Mouse (Mus musculus): Measurements from ENCODE around the gene Ltv1.
"Not testable (repeated sequence)": the region's sequence is repeated elsewhere in the genome, so short reads cannot be mapped to it uniquely, and the experiment has no call there.

Gene Ltv1

GRCm38 (mm10) chr10:13209930-13210637, 17.1 kb upstream of the Ltv1 start:
- Histone ChIP-seq H3K36me3 (ENCODE audit: control insufficient read depth, insufficient read depth, low read length, poor library complexity, severe bottlenecking) (no peaks in the 10 kb centered on the region), H3K27me3 (ENCODE audit: control insufficient read depth, insufficient read depth, low read length, poor library complexity, severe bottlenecking) (no peaks in the 10 kb centered on the region)
- DNase-seq (ENCODE audit: low read depth, low spot score): no peak

- Histone ChIP-seq H3K36me3 (ENCODE audit: control insufficient read depth, insufficient read depth, low read length, poor library complexity, severe bottlenecking) (no peaks in the 10 kb centered on the region), H3K27me3 (ENCODE audit: control insufficient read depth, insufficient read depth, low read length, poor library complexity, severe bottlenecking) (no peaks in the 10 kb centered on the region)
- no peak for DNase-seq (ENCODE audit: low read depth, low spot score)
Measured at GRCm38 (mm10) chr10:13209506-13209905, 16.5 kb upstream of the Ltv1 start.

- DNase-seq (ENCODE audit: low read depth, low spot score): no peak
- Histone ChIP-seq H3K36me3 (ENCODE audit: control insufficient read depth, insufficient read depth, low read length, poor library complexity, severe bottlenecking) (no peaks in the 10 kb centered on the region), H3K27me3 (ENCODE audit: control insufficient read depth, insufficient read depth, low read length, poor library complexity, severe bottlenecking) (no peaks in the 10 kb centered on the region)
Measured at GRCm38 (mm10) chr10:13209061-13209460, 16.1 kb upstream of the Ltv1 start.

GRCm38 (mm10) chr10:13201741-13202293, 8.8 kb upstream of the Ltv1 start:
- H3K27me3 ChIP-seq (ENCODE audit: control insufficient read depth, insufficient read depth, low read length, poor library complexity, severe bottlenecking): no peaks in the 10 kb centered on the region
- H3K36me3 ChIP-seq (ENCODE audit: control insufficient read depth, insufficient read depth, low read length, poor library complexity, severe bottlenecking): no peaks in the 10 kb centered on the region
- DNase-seq (ENCODE audit: low read depth, low spot score): no peak

GRCm38 (mm10) chr10:13200862-13201261, 7.9 kb upstream of the Ltv1 start:
- no peaks in the 10 kb centered on the region for H3K36me3 ChIP-seq (ENCODE audit: control insufficient read depth, insufficient read depth, low read length, poor library complexity, severe bottlenecking)
- no peaks in the 10 kb centered on the region for H3K27me3 ChIP-seq (ENCODE audit: control insufficient read depth, insufficient read depth, low read length, poor library complexity, severe bottlenecking)
- no peak for DNase-seq (ENCODE audit: low read depth, low spot score)

GRCm38 (mm10) chr10:13199234-13199633, 6.3 kb upstream of the Ltv1 start:
- Histone ChIP-seq H3K36me3 (ENCODE audit: control insufficient read depth, insufficient read depth, low read length, poor library complexity, severe bottlenecking) (no peaks in the 10 kb centered on the region), H3K27me3 (ENCODE audit: control insufficient read depth, insufficient read depth, low read length, poor library complexity, severe bottlenecking) (no peaks in the 10 kb centered on the region)
- DNase-seq (ENCODE audit: low read depth, low spot score): no peak

GRCm38 (mm10) chr10:13196872-13197507, 4.0 kb upstream of the Ltv1 start:
- no peak for DNase-seq (ENCODE audit: low read depth, low spot score)
- Histone ChIP-seq H3K27me3 (ENCODE audit: control insufficient read depth, insufficient read depth, low read length, poor library complexity, severe bottlenecking) (no peaks in the 10 kb centered on the region), H3K36me3 (ENCODE audit: control insufficient read depth, insufficient read depth, low read length, poor library complexity, severe bottlenecking) (no peaks in the 10 kb centered on the region)

GRCm38 (mm10) chr10:13193496-13193895, 528 bp upstream of the Ltv1 start:
- DNase-seq (ENCODE audit: low read depth, low spot score): not testable (repeated sequence)

GRCm38 (mm10) chr10:13189881-13190280, 3.1 kb downstream of the Ltv1 start:
- H3K27me3 ChIP-seq (ENCODE audit: control insufficient read depth, insufficient read depth, low read length, poor library complexity, severe bottlenecking): no peaks in the 10 kb centered on the region
- no peak for DNase-seq (ENCODE audit: low read depth, low spot score)
- H3K36me3 ChIP-seq (ENCODE audit: control insufficient read depth, insufficient read depth, low read length, poor library complexity, severe bottlenecking): peaks cover 1% of the 10 kb centered on the region; the same call in 1 of the 2 replicates

More at GRCm38 (mm10) chr10:13193496-13193895, 528 bp upstream of the Ltv1 start:
- H3K27me3 ChIP-seq (ENCODE audit: control insufficient read depth, insufficient read depth, low read length, poor library complexity, severe bottlenecking); H3K36me3 ChIP-seq (ENCODE audit: control insufficient read depth, insufficient read depth, low read length, poor library complexity, severe bottlenecking): not testable (repeated sequence)

- peaks cover 12% of the 10 kb centered on the region for H3K36me3 ChIP-seq (ENCODE audit: control insufficient read depth, insufficient read depth, low read length, poor library complexity, severe bottlenecking)
- no peak for DNase-seq (ENCODE audit: low read depth, low spot score)
- H3K27me3 ChIP-seq (ENCODE audit: control insufficient read depth, insufficient read depth, low read length, poor library complexity, severe bottlenecking): no peaks in the 10 kb centered on the region
Measured at GRCm38 (mm10) chr10:13186754-13187153, 6.2 kb downstream of the Ltv1 start.

- no peaks in the 10 kb centered on the region for H3K27me3 ChIP-seq (ENCODE audit: control insufficient read depth, insufficient read depth, low read length, poor library complexity, severe bottlenecking)
- H3K36me3 ChIP-seq (ENCODE audit: control insufficient read depth, insufficient read depth, low read length, poor library complexity, severe bottlenecking): peaks cover 18% of the 10 kb centered on the region
- peak; percentile 69 for DNase-seq (ENCODE audit: low read depth, low spot score)
Measured at GRCm38 (mm10) chr10:13184170-13184766, 8.7 kb downstream of the Ltv1 start.

GRCm38 (mm10) chr10:13180211-13180610, 12.8 kb downstream of the Ltv1 start:
- Histone ChIP-seq H3K27me3 (ENCODE audit: control insufficient read depth, insufficient read depth, low read length, poor library complexity, severe bottlenecking) (no peaks in the 10 kb centered on the region), H3K36me3 (ENCODE audit: control insufficient read depth, insufficient read depth, low read length, poor library complexity, severe bottlenecking) (peaks cover 20% of the 10 kb centered on the region)
- no peak for DNase-seq (ENCODE audit: low read depth, low spot score)

- DNase-seq (ENCODE audit: low read depth, low spot score): no peak
- Histone ChIP-seq H3K27me3 (ENCODE audit: control insufficient read depth, insufficient read depth, low read length, poor library complexity, severe bottlenecking) (no peaks in the 10 kb centered on the region), H3K36me3 (ENCODE audit: control insufficient read depth, insufficient read depth, low read length, poor library complexity, severe bottlenecking) (peaks cover 20% of the 10 kb centered on the region)
Measured at GRCm38 (mm10) chr10:13177973-13178624, 14.9 kb downstream of the Ltv1 start, which contains the start of gene Zc2hc1b. Zc2hc1b (minus strand) TSS chr10:13178023.

- Histone ChIP-seq H3K27me3 (ENCODE audit: control insufficient read depth, insufficient read depth, low read length, poor library complexity, severe bottlenecking) (no peaks in the 10 kb centered on the region), H3K36me3 (ENCODE audit: control insufficient read depth, insufficient read depth, low read length, poor library complexity, severe bottlenecking) (peaks cover 8% of the 10 kb centered on the region)
- DNase-seq (ENCODE audit: low read depth, low spot score): no peak
Measured at GRCm38 (mm10) chr10:13175866-13176265, 17.1 kb downstream of the Ltv1 start.
